Mouse (Mus musculus): ENCODE measurements around the gene Naglu. TPM values are rescaled to one million over a fixed set of nuclear protein-coding genes. Genes with fewer than 3 reads are reported as not detected.

Naglu gene
- 3.5 and 5.9 TPM in 2 replicates for polyA plus RNA-seq (2014; fragmentation: Nextera tagmentation; extraction: Ambion mirVana)

DNA sequence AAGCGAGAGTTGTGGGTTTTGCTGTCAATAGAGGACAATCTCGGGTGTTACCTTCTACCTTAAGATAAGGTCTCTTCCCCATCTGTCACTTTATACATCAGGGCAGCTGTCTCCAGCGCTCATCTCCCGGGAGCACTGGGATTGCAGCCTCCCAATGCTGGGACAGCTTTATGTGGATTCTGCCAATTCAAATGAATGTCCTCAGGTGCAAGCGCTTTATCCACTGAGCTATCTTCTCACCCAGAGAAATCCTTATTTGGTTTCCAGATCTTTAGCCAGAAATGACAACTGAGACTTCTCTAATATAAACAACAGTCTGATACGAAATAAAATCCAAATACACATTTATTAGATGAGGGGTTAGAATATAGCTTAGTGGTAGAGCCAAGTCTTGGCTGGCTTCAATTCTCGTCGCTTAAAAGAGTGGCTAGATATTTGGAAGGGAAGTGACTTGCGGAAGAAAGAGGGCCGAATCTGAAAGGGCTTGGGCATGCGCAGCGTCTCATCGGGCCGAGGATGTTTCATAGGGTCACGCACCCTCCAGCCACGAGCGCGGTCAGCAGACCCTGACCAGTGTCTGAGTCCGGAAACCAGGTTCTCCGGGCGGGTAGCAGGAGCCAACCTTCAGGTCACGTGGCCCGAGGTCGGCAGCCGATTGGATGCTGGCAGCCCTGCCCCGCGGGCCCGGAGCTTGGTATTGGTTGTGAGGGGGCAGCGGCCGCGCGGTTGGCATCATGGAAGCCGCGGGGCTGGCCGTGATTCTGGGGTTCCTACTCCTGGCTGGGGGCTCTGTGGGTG lies at the start of gene Naglu:
Naglu (plus strand) TSS at position 622 of the 798 bp plus-strand sequence.
- 5% methylated on average over 35 of the region's 35 CpGs for WGBS
- Histone ChIP-seq H3K27me3 (ENCODE audit: control insufficient read depth, insufficient read depth, low read length) (0 out of 2 replicates have a peak, but pooled peaks cover 2% of the 10 kb centered on the region), H3K9me3 (replicated peaks; ENCODE audit: control insufficient read depth, low read length) (no peaks in the 10 kb centered on the region), H3K4me2 (ENCODE audit: low read depth, low read length) (peak within 1 kb of the TSS; percentile 98), H3K36me3 (replicated peaks; ENCODE audit: control insufficient read depth, insufficient read depth, low read depth, low read length) (no peaks in the 10 kb centered on the region), H3K27ac (replicated peaks; ENCODE audit: low read depth, low read length) (no peak within 1 kb of the TSS), H3K4me3 (ENCODE audit: low read depth, low read length) (peak within 1 kb of the TSS; percentile 81), H3K4me1 (ENCODE audit: control insufficient read depth, insufficient read depth, low read length) (no peaks in the 10 kb centered on the region), H3K9ac (replicated peaks; ENCODE audit: low read length) (peak within 1 kb of the TSS; percentile 81)
- peak; percentile 62; the same call in 1 of the 2 replicates for ATAC-seq (replicated peaks; ENCODE audit: insufficient number of reproducible peaks, low FRiP score, low TSS enrichment, low read depth)
- peak; percentile 93 for DNase-seq (ENCODE audit: low spot score)

- no peak overlapping the region for H3K4me2 ChIP-seq (ENCODE audit: low read depth, low read length)
- no peaks in the 10 kb centered on the region; the same call in 1 of the 2 replicates for H3K36me3 ChIP-seq (replicated peaks; ENCODE audit: control insufficient read depth, insufficient read depth, low read depth, low read length)
- no peak overlapping the region for H3K27ac ChIP-seq (replicated peaks; ENCODE audit: low read depth, low read length)
- no peaks in the 10 kb centered on the region for H3K9me3 ChIP-seq (replicated peaks; ENCODE audit: control insufficient read depth, low read length)
- no peaks in the 10 kb centered on the region for H3K27me3 ChIP-seq (ENCODE audit: control insufficient read depth, insufficient read depth, low read length)
- no peak for ATAC-seq (replicated peaks; ENCODE audit: insufficient number of reproducible peaks, low FRiP score, low TSS enrichment, low read depth)
- H3K4me3 ChIP-seq (ENCODE audit: low read depth, low read length) = no peak overlapping the region
- no peak overlapping the region for H3K9ac ChIP-seq (replicated peaks; ENCODE audit: low read length)
- 90% methylated on average over 12 of the region's 12 CpGs for WGBS
- no peaks in the 10 kb centered on the region for H3K4me1 ChIP-seq (ENCODE audit: control insufficient read depth, insufficient read depth, low read length)
- no peak for DNase-seq (ENCODE audit: low spot score)
Observed at GRCm38 (mm10) chr11:101023371-101023770, 46.4 kb upstream of the Naglu start.

GRCm38 (mm10) chr11:101024001-101024400 lies 45.8 kb upstream of the Naglu start:
- Histone ChIP-seq H3K27ac (replicated peaks; ENCODE audit: low read depth, low read length) (no peak overlapping the region), H3K36me3 (replicated peaks; ENCODE audit: control insufficient read depth, insufficient read depth, low read depth, low read length) (no peaks in the 10 kb centered on the region; the same call in 1 of the 2 replicates), H3K4me3 (ENCODE audit: low read depth, low read length) (no peak overlapping the region), H3K27me3 (ENCODE audit: control insufficient read depth, insufficient read depth, low read length) (no peaks in the 10 kb centered on the region), H3K4me1 (ENCODE audit: control insufficient read depth, insufficient read depth, low read length) (no peaks in the 10 kb centered on the region), H3K9ac (replicated peaks; ENCODE audit: low read length) (no peak overlapping the region), H3K9me3 (replicated peaks; ENCODE audit: control insufficient read depth, low read length) (no peaks in the 10 kb centered on the region), H3K4me2 (ENCODE audit: low read depth, low read length) (no peak overlapping the region)
- no peak for DNase-seq (ENCODE audit: low spot score)
- WGBS = 94% methylated on average over 4 of the region's 4 CpGs
- ATAC-seq (replicated peaks; ENCODE audit: insufficient number of reproducible peaks, low FRiP score, low TSS enrichment, low read depth) = no peak

- Histone ChIP-seq H3K4me3 (ENCODE audit: low read depth, low read length) (no peak overlapping the region), H3K9ac (replicated peaks; ENCODE audit: low read length) (no peak overlapping the region), H3K27ac (replicated peaks; ENCODE audit: low read depth, low read length) (no peak overlapping the region), H3K4me2 (ENCODE audit: low read depth, low read length) (no peak overlapping the region), H3K27me3 (ENCODE audit: control insufficient read depth, insufficient read depth, low read length) (no peaks in the 10 kb centered on the region), H3K36me3 (replicated peaks; ENCODE audit: control insufficient read depth, insufficient read depth, low read depth, low read length) (no peaks in the 10 kb centered on the region; the same call in 1 of the 2 replicates), H3K4me1 (ENCODE audit: control insufficient read depth, insufficient read depth, low read length) (no peaks in the 10 kb centered on the region), H3K9me3 (replicated peaks; ENCODE audit: control insufficient read depth, low read length) (no peaks in the 10 kb centered on the region)
- no peak for ATAC-seq (replicated peaks; ENCODE audit: insufficient number of reproducible peaks, low FRiP score, low TSS enrichment, low read depth)
- 90% methylated on average over 11 of the region's 11 CpGs for WGBS
- DNase-seq (ENCODE audit: low spot score) = no peak
Observed at GRCm38 (mm10) chr11:101027121-101027520, 42.7 kb upstream of the Naglu start.

- Histone ChIP-seq H3K4me1 (ENCODE audit: control insufficient read depth, insufficient read depth, low read length) (no peaks in the 10 kb centered on the region), H3K9ac (replicated peaks; ENCODE audit: low read length) (no peak overlapping the region), H3K27ac (replicated peaks; ENCODE audit: low read depth, low read length) (no peak overlapping the region), H3K36me3 (replicated peaks; ENCODE audit: control insufficient read depth, insufficient read depth, low read depth, low read length) (no peaks in the 10 kb centered on the region; the same call in 1 of the 2 replicates), H3K4me3 (ENCODE audit: low read depth, low read length) (no peak overlapping the region), H3K27me3 (ENCODE audit: control insufficient read depth, insufficient read depth, low read length) (no peaks in the 10 kb centered on the region), H3K4me2 (ENCODE audit: low read depth, low read length) (no peak overlapping the region), H3K9me3 (replicated peaks; ENCODE audit: control insufficient read depth, low read length) (no peaks in the 10 kb centered on the region)
- 94% methylated on average over 8 of the region's 8 CpGs for WGBS
- no peak for DNase-seq (ENCODE audit: low spot score)
- ATAC-seq (replicated peaks; ENCODE audit: insufficient number of reproducible peaks, low FRiP score, low TSS enrichment, low read depth) = no peak
Observed at GRCm38 (mm10) chr11:101029320-101029719, 40.5 kb upstream of the Naglu start.

DNA sequence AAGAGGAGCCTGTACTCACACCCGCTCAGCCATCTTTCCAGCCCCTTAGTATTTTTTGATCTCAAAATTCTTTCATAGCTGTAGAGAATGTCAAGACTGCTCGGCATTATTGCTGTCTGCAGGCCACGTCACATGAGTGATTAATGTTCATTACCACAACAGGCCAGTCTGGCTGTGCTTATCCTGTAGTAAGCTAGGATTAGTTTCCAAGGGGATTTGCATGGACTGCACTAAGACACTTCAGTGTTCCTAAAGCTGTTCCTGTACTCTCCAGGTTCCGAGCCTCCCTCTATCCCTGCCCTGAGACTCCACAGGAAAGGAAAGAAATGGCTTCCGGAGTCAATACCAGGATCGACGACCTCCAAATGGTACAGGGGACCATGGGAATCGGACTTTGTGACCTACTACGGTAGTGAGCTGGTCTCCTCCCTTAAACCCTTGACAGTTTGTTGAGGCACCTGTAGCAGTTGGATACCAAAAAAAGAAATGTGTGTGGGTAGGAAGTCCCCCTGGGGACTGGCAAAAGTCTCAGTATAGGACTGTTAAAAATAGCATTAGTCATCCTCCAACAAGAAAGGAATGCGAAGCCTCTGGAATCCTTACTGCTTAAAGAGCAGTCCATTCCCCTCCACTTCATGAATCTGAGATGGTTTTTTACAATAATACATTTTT lies 39.5 kb upstream of the Naglu start:
- Histone ChIP-seq H3K9me3 (replicated peaks; ENCODE audit: control insufficient read depth, low read length) (no peaks in the 10 kb centered on the region), H3K4me2 (ENCODE audit: low read depth, low read length) (no peak overlapping the region), H3K27ac (replicated peaks; ENCODE audit: low read depth, low read length) (no peak overlapping the region), H3K27me3 (ENCODE audit: control insufficient read depth, insufficient read depth, low read length) (no peaks in the 10 kb centered on the region), H3K36me3 (replicated peaks; ENCODE audit: control insufficient read depth, insufficient read depth, low read depth, low read length) (no peaks in the 10 kb centered on the region; the same call in 1 of the 2 replicates), H3K9ac (replicated peaks; ENCODE audit: low read length) (no peak overlapping the region), H3K4me3 (ENCODE audit: low read depth, low read length) (no peak overlapping the region), H3K4me1 (ENCODE audit: control insufficient read depth, insufficient read depth, low read length) (no peaks in the 10 kb centered on the region)
- 94% methylated on average over 10 of the region's 10 CpGs for WGBS
- ATAC-seq (replicated peaks; ENCODE audit: insufficient number of reproducible peaks, low FRiP score, low TSS enrichment, low read depth) (no peak), DNase-seq (ENCODE audit: low spot score) (no peak)

DNA sequence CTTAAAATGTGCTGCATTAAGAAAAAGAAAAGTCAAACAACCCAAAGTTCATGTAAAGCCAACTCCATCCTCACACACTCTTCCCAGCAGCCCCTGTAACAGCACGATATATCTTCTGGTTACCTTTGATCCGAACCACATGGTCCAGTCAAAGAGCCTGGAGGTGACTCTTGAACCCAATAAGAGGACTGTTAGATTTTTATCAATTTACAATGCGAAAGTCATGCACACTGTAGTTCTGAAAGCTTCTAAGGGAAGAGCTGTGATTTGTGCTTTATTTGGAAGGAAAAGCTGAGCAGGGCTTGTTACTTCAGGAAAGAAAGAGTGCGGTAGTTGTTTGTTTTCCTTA lies 39.0 kb upstream of the Naglu start:
- Histone ChIP-seq H3K9me3 (replicated peaks; ENCODE audit: control insufficient read depth, low read length) (no peaks in the 10 kb centered on the region), H3K9ac (replicated peaks; ENCODE audit: low read length) (no peak overlapping the region), H3K27me3 (ENCODE audit: control insufficient read depth, insufficient read depth, low read length) (no peaks in the 10 kb centered on the region), H3K36me3 (replicated peaks; ENCODE audit: control insufficient read depth, insufficient read depth, low read depth, low read length) (no peaks in the 10 kb centered on the region; the same call in 1 of the 2 replicates), H3K4me2 (ENCODE audit: low read depth, low read length) (no peak overlapping the region), H3K4me3 (ENCODE audit: low read depth, low read length) (no peak overlapping the region), H3K27ac (replicated peaks; ENCODE audit: low read depth, low read length) (no peak overlapping the region), H3K4me1 (ENCODE audit: control insufficient read depth, insufficient read depth, low read length) (no peaks in the 10 kb centered on the region)
- ATAC-seq (replicated peaks; ENCODE audit: insufficient number of reproducible peaks, low FRiP score, low TSS enrichment, low read depth) (no peak), DNase-seq (ENCODE audit: low spot score) (no peak)
- 86% methylated on average over 4 of the region's 4 CpGs for WGBS

- Histone ChIP-seq H3K4me2 (ENCODE audit: low read depth, low read length) (no peak overlapping the region), H3K9ac (replicated peaks; ENCODE audit: low read length) (no peak overlapping the region), H3K36me3 (replicated peaks; ENCODE audit: control insufficient read depth, insufficient read depth, low read depth, low read length) (no peaks in the 10 kb centered on the region; the same call in 1 of the 2 replicates), H3K9me3 (replicated peaks; ENCODE audit: control insufficient read depth, low read length) (no peaks in the 10 kb centered on the region), H3K4me3 (ENCODE audit: low read depth, low read length) (no peak overlapping the region), H3K4me1 (ENCODE audit: control insufficient read depth, insufficient read depth, low read length) (no peaks in the 10 kb centered on the region), H3K27ac (replicated peaks; ENCODE audit: low read depth, low read length) (no peak overlapping the region), H3K27me3 (ENCODE audit: control insufficient read depth, insufficient read depth, low read length) (no peaks in the 10 kb centered on the region)
- ATAC-seq (replicated peaks; ENCODE audit: insufficient number of reproducible peaks, low FRiP score, low TSS enrichment, low read depth) = no peak
- 81% methylated on average over 1 of the region's 1 CpGs for WGBS
- no peak for DNase-seq (ENCODE audit: low spot score)
Observed at GRCm38 (mm10) chr11:101031470-101031869, 38.3 kb upstream of the Naglu start.

Data from embryonic facial prominence, embryonic 11.5 days (tissue).